Mouse (Mus musculus) neutrophil, adult 59 days (primary cell): ENCODE results near the gene Pon3. TPM values are rescaled to one million over a fixed set of nuclear protein-coding genes. Genes with fewer than 3 reads are reported as not detected.

Source experiments
- total RNA-seq, 2 experiments: library from RNA; stranded (reverse); gene quantifications; 1 replicate in 1 of 2; 2 replicates in 1 of 2; pipeline ENCODE4 v1.2.4; 2023

Pon3 gene
- total RNA-seq, result 1 to 10 TPM; 4.6 to 6.7 TPM

DNA sequence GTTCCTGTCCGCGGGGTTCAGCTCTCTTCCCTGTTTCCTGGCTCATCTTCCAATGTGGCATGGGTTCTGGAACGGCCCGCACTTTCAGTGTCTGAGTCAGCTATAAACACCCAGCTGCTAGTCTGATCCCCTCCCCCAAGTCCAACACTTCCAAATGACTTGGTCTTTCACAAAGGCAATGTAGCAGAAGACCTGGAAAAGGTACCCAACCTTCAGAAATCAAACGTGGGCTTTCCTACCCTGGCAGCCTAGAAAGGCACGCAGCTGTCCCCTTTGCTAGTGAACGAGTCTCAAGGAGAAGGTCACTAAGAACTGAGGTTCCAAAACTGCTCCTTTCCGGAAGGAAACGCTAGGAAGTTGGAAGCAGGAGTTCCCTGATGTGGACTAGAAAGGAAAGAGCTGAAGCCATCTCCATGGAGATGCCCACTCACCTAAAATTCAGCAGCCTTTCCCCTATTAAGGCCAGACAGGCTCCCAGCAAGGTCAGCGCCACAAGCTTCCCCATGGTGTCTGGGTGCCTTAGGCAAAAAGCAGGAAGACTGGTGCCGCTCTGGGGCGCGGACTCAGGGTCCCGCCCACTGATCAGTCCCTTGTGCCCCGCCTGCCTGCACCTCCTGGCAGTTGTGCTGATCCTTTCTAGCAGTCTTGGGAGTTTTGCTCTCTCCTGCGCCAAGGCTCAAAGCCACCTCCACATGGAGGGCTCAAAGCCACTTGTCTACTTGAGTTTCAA is at the start of gene Pon3:
Gene Pon3, minus strand, starts transcription at position 565 of the 730 bp plus-strand sequence.

DNA sequence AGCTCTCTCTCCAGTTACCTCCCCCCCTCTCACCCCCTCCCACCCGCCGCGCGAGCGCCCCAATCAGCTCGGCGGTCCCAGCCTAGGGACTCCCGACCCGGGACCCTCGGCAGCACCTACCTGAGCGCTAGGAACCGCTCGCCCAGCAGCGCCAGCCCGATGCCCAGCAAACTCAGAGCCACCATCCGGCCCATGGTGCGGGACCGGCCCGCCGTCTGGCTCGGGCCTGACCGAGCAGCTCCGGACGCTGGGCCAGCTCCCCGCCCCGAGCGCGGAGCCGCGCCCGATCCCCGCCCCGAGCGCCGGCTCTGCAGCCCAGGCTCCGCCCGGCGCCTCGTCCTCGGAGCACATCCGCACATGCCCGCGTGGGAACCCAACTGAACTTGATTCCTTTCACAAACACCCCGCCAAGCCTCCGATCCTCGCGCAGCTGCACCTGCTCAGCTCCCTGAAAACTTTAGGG is 42.0 kb upstream of the Pon3 start, which contains the start of gene Pon2:
Gene Pon2, minus strand, starts transcription at position 364 of the 463 bp plus-strand sequence.

DNA sequence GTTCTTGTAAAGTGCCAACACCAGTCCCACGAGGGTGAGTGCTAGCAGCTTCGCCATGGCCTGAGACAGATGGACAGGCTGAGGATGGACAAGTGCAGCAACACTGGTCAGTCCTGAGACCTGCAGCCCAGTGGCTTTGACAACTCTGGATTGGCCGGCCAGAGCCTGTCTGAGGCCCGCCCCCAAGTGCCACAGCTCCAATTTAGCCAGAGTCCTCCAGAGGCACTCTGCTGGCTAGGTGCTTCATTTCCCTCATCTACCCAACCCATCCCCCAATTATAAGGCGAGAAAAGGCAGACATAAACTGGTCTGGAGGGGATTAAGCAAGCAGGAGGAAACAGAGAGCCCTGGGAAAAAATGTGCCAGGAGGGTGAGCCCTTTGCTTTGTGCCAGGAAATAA is 62.4 kb downstream of the Pon3 start, which contains the start of gene Pon1:
Gene Pon1, minus strand, starts transcription at position 254 of the 400 bp plus-strand sequence.

Other genes with a start within 250 kb of the Pon3 start
- gene Pon1, start 62.3 kb downstream of the Pon3 start, total RNA-seq, result not detected
- 10 to 100 TPM; 24.5 to 26.0 TPM for gene Pon2, start 42.2 kb upstream of the Pon3 start, total RNA-seq
- under 1 TPM in 1 of 2 experiments, not detected in 1; 0.13 TPM for gene Asb4, start 127.1 kb upstream of the Pon3 start, total RNA-seq
- under 1 TPM; 0.09 to 0.71 TPM for gene Pdk4, start 240.0 kb upstream of the Pon3 start, total RNA-seq